Mouse (Mus musculus): ENCODE results near the gene Ugt2a3. TPM values are rescaled to one million over a fixed set of nuclear protein-coding genes. Genes with fewer than 3 reads are reported as not detected.
"Not testable (repeated sequence)": the region's sequence is repeated elsewhere in the genome, so short reads cannot be mapped to it uniquely, and the experiment has no call there.

Ugt2a3 gene
- polyA plus RNA-seq, 1 experiment = not detected

- TF ChIP-seq CTCF (IDR thresholded peaks at IDR 0.05; ENCODE audit: low read depth, low read length) (no peak), POLR2A (IDR thresholded peaks at IDR 0.05; ENCODE audit: borderline replicate concordance, low read depth, low read length) (no peak)
- Histone ChIP-seq H3K4me3 (ENCODE audit: insufficient read depth, low read length) (no peak overlapping the region), H3K27ac (ENCODE audit: insufficient read depth, low read depth, low read length) (no peak overlapping the region), H3K4me1 (ENCODE audit: control insufficient read depth, insufficient read depth, low read length) (no peaks in the 10 kb centered on the region)
These were observed 1.8 kb downstream of the Ugt2a3 start for GRCm38 (mm10) chr5:87335199-87335598.

- Histone ChIP-seq H3K4me1 (ENCODE audit: control insufficient read depth, insufficient read depth, low read length) (no peaks in the 10 kb centered on the region), H3K4me3 (ENCODE audit: insufficient read depth, low read length) (no peak overlapping the region), H3K27ac (ENCODE audit: insufficient read depth, low read depth, low read length) (no peak overlapping the region)
- TF ChIP-seq CTCF (IDR thresholded peaks at IDR 0.05; ENCODE audit: low read depth, low read length) (no peak), POLR2A (IDR thresholded peaks at IDR 0.05; ENCODE audit: borderline replicate concordance, low read depth, low read length) (no peak)
These were observed 3.4 kb downstream of the Ugt2a3 start for GRCm38 (mm10) chr5:87333584-87333983.

GRCm38 (mm10) chr5:87311392-87311791 is 25.6 kb downstream of the Ugt2a3 start:
- no peaks in the 10 kb centered on the region for H3K4me1 ChIP-seq (ENCODE audit: control insufficient read depth, insufficient read depth, low read length)
- no peak for TF ChIP-seq CTCF (IDR thresholded peaks at IDR 0.05; ENCODE audit: low read depth, low read length)
- no peak for TF ChIP-seq POLR2A (IDR thresholded peaks at IDR 0.05; ENCODE audit: borderline replicate concordance, low read depth, low read length)

GRCm38 (mm10) chr5:87286180-87286579 is 50.8 kb downstream of the Ugt2a3 start:
- H3K27ac ChIP-seq (ENCODE audit: insufficient read depth, low read depth, low read length); H3K4me1 ChIP-seq (ENCODE audit: control insufficient read depth, insufficient read depth, low read length); H3K4me3 ChIP-seq (ENCODE audit: insufficient read depth, low read length): not testable (repeated sequence)

More at GRCm38 (mm10) chr5:87311392-87311791, 25.6 kb downstream of the Ugt2a3 start:
- Histone ChIP-seq H3K27ac (ENCODE audit: insufficient read depth, low read depth, low read length) (no peak overlapping the region), H3K4me3 (ENCODE audit: insufficient read depth, low read length) (no peak overlapping the region)

- not testable (repeated sequence) for H3K27ac ChIP-seq (ENCODE audit: insufficient read depth, low read depth, low read length); H3K4me1 ChIP-seq (ENCODE audit: control insufficient read depth, insufficient read depth, low read length); H3K4me3 ChIP-seq (ENCODE audit: insufficient read depth, low read length)
These were observed 61.0 kb downstream of the Ugt2a3 start for GRCm38 (mm10) chr5:87275986-87276385.

- no peak overlapping the region for H3K4me3 ChIP-seq (ENCODE audit: insufficient read depth, low read length)
- H3K4me1 ChIP-seq (ENCODE audit: control insufficient read depth, insufficient read depth, low read length) = no peaks in the 10 kb centered on the region
- no peak for TF ChIP-seq CTCF (IDR thresholded peaks at IDR 0.05; ENCODE audit: low read depth, low read length)
- TF ChIP-seq POLR2A (IDR thresholded peaks at IDR 0.05; ENCODE audit: borderline replicate concordance, low read depth, low read length) = no peak
- H3K27ac ChIP-seq (ENCODE audit: insufficient read depth, low read depth, low read length) = no peak overlapping the region
These were observed 61.4 kb downstream of the Ugt2a3 start for GRCm38 (mm10) chr5:87275581-87275980.

Other genes with a start within 250 kb of the Ugt2a3 start
- not detected in 2 replicates for gene Ugt2b36, start 244.6 kb downstream of the Ugt2a3 start, polyA plus RNA-seq (2012; ENCODE audit: insufficient read depth, insufficient read length, missing spikeins)
- not detected in 2 replicates for gene Ugt2b5, start 196.9 kb downstream of the Ugt2a3 start, polyA plus RNA-seq (2012; ENCODE audit: insufficient read depth, insufficient read length, missing spikeins)
- gene Ugt2b37, start 82.4 kb downstream of the Ugt2a3 start, polyA plus RNA-seq (2012; ENCODE audit: insufficient read depth, insufficient read length, missing spikeins) = not detected in 2 replicates
- not detected in 2 replicates for gene Ugt2b38, start 87.0 kb upstream of the Ugt2a3 start, polyA plus RNA-seq (2012; ENCODE audit: insufficient read depth, insufficient read length, missing spikeins)
- not detected in 2 replicates for gene Ugt2a2, start 145.1 kb upstream of the Ugt2a3 start, polyA plus RNA-seq (2012; ENCODE audit: insufficient read depth, insufficient read length, missing spikeins)
- gene Gm43638, start 149.6 kb upstream of the Ugt2a3 start, polyA plus RNA-seq (2012; ENCODE audit: insufficient read depth, insufficient read length, missing spikeins) = not detected in 2 replicates
- gene Ugt2a1, start 153.7 kb upstream of the Ugt2a3 start, polyA plus RNA-seq (2012; ENCODE audit: insufficient read depth, insufficient read length, missing spikeins) = not detected in 2 replicates
- gene Sult1b1, start 201.0 kb upstream of the Ugt2a3 start, polyA plus RNA-seq (2012; ENCODE audit: insufficient read depth, insufficient read length, missing spikeins) = not detected in 2 replicates
- not detected in 2 replicates for gene Sult1d1, start 231.8 kb upstream of the Ugt2a3 start, polyA plus RNA-seq (2012; ENCODE audit: insufficient read depth, insufficient read length, missing spikeins)

Measured in bone marrow macrophage, adult 2 months (primary cell).